ENCODE assay signal across 9 mouse cellular contexts in the genomic region with DNA sequence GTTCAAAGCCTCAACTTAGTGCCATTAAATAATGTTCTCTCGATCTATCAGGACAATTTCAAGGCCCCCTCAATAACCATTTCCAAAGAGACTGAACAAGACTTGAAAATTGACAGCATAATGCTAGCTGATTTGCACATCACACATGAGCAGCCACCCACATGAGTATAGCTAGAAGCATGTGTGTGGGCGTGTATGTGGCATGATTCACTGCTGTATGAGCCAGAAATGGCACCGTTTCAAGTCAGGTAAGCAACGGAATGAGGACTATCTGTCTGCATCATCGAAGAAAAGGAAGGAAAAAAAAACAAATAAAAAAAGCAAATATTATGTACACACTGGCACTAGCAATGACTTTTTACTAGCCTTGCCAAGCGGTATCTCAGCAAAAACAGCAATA. TPM values are rescaled to one million over a fixed set of nuclear protein-coding genes. Genes with fewer than 3 reads are reported as not detected.
A peak's percentile ranks its signal among the peaks of the same experiment; 100 is the strongest.
DNase-seq lines count a peak whose midpoint lies in the region; ATAC-seq and TF ChIP-seq lines count a peak whose summit lies in the region.
"Had no signal": no experiment of that assay in that cellular context is flagged by ENCODE, and none has a peak within 500 bp of the region (broad histone marks: within the 10 kb centered on the region; RNA-seq: fewer than 3 reads in every experiment).

No protein-coding gene starts in this region.

- peak overlapping the region; percentile 82 for H3K4me3 ChIP-seq in gastrocnemius, adult 2 months
- peak overlapping the region; percentile 39 for H3K4me3 ChIP-seq in forebrain, embryonic 14.5 days (ENCODE audit: low read depth, low read length)
- peak overlapping the region; percentile 46; the same call in 1 of the 2 replicates for H3K4me3 ChIP-seq in limb, embryonic 14.5 days (replicated peaks; ENCODE audit: low read length)
- H3K4me3 ChIP-seq: erythroblast, embryonic 14.5 days had no signal

- H3K4me1 ChIP-seq in forebrain, embryonic 14.5 days (ENCODE audit: control insufficient read depth, insufficient read depth, low read length), result no peaks in the 10 kb centered on the region
- H3K4me1 ChIP-seq in limb, embryonic 14.5 days (ENCODE audit: control insufficient read depth, insufficient read depth, low read length), result no peaks in the 10 kb centered on the region

- no peak for TF ChIP-seq CTCF in gastrocnemius, adult 2 months (IDR thresholded peaks at IDR 0.05)

- intact Hi-C loops in gastrocnemius, adult 2 months (cut with DNase I), result loop anchor here (10.0 kb wide), 1 partner anchor 491 kb away; the partner anchor contains the start of gene Zc4h2

- no peaks in the 10 kb centered on the region for H3K9me3 ChIP-seq in forebrain, embryonic 14.5 days (replicated peaks; ENCODE audit: control insufficient read depth, low read length)
- no peaks in the 10 kb centered on the region for H3K9me3 ChIP-seq in limb, embryonic 14.5 days (ENCODE audit: control insufficient read depth, low read length)

- peak overlapping the region; percentile 62 for H3K4me2 ChIP-seq in forebrain, embryonic 14.5 days (ENCODE audit: low read length)
- peak overlapping the region; percentile 59 for H3K4me2 ChIP-seq in limb, embryonic 14.5 days (replicated peaks; ENCODE audit: low read depth, low read length, severe bottlenecking)

- H3K36me3 ChIP-seq in forebrain, embryonic 14.5 days (ENCODE audit: control insufficient read depth, insufficient read depth, low read length), result no peaks in the 10 kb centered on the region
- no peaks in the 10 kb centered on the region for H3K36me3 ChIP-seq in limb, embryonic 14.5 days (ENCODE audit: control insufficient read depth, insufficient read depth, low read length)

- H3K9ac ChIP-seq in forebrain, embryonic 14.5 days (ENCODE audit: low read length), result peak overlapping the region; percentile 17; the same call in 1 of the 2 replicates
- H3K9ac ChIP-seq in limb, embryonic 14.5 days (ENCODE audit: low read depth, low read length, severe bottlenecking), result no peak overlapping the region

- no peak overlapping the region for H3K27ac ChIP-seq in gastrocnemius, adult 2 months
- H3K27ac ChIP-seq in forebrain, embryonic 14.5 days (ENCODE audit: low read depth, low read length), result no peak overlapping the region
- H3K27ac ChIP-seq in limb, embryonic 14.5 days (replicated peaks; ENCODE audit: low read depth, low read length), result no peak overlapping the region

- WGBS in forebrain, embryonic 14.5 days, result 54% methylated on average over 6 of the region's 6 CpGs
- 59% methylated on average over 6 of the region's 6 CpGs for WGBS in limb, embryonic 14.5 days

- no peak for DNase-seq in gastrocnemius, adult 2 months
- no peak for DNase-seq in gastrocnemius, adult 18-20 months (ENCODE audit: low spot score)
- peak; percentile 57 for DNase-seq in CD4-positive helper T cell, adult 2 months (ENCODE audit: low read depth, low spot score)
- DNase-seq in forebrain, embryonic 14.5 days (ENCODE audit: low spot score), result peak; percentile 36
- no peak for DNase-seq in limb, embryonic 14.5 days (ENCODE audit: low spot score)
- DNase-seq in retina, postnatal 1 day, result no peak
- DNase-seq in embryo, embryonic 10 days (ENCODE audit: low spot score), result no peak
- no peak for DNase-seq in thymus, postnatal 4 days

- ATAC-seq in forebrain, embryonic 14.5 days, result no peak
- ATAC-seq in limb, embryonic 14.5 days (ENCODE audit: low FRiP score, low read depth), result no peak

- TF ChIP-seq POLR2A in limb, embryonic 14.5 days (IDR thresholded peaks at IDR 0.05; ENCODE audit: borderline replicate concordance, extremely low read depth, insufficient read depth, insufficient read length), result no peak

- no peaks in the 10 kb centered on the region for H3K27me3 ChIP-seq in forebrain, embryonic 14.5 days (replicated peaks; ENCODE audit: control insufficient read depth, insufficient read depth, low read length)
- H3K27me3 ChIP-seq in limb, embryonic 14.5 days (ENCODE audit: control insufficient read depth, insufficient read depth, low read length), result no peaks in the 10 kb centered on the region

RNA-seq across cellular contexts. Expression of gene Arhgef9, which starts 32.5 kb away (rescaled TPM):
- total RNA-seq in gastrocnemius, adult 2 months (2021), result 10 to 100 TPM; 11.6 to 15.4 TPM
- 10 to 100 TPM; 12.3 to 16.3 TPM for total RNA-seq in gastrocnemius, adult 18-20 months (2021)
- polyA plus RNA-seq in forebrain, embryonic 14.5 days (2014; fragmentation: Nextera tagmentation; extraction: Ambion mirVana), result 30.5 and 36.2 TPM in 2 replicates
- 22.7 and 27.7 TPM in 2 replicates for polyA plus RNA-seq in limb, embryonic 14.5 days (2012; rRNA removed)
- polyA plus RNA-seq in limb, embryonic 14.5 days (2014; fragmentation: Nextera tagmentation; extraction: Ambion mirVana), result 15.7 and 23.9 TPM in 2 replicates
- polyA plus RNA-seq: erythroblast, embryonic 14.5 days had no signal

Comparison
In these comparisons a context has a peak if more than half of its experiments do, and no peak if none do; other contexts are left out.
1. DNase-seq: peak in CD4-positive helper T cell, adult 2 months (single experiment) and forebrain, embryonic 14.5 days (single experiment); none in gastrocnemius, adult 2 months (single experiment), gastrocnemius, adult 18-20 months (single experiment), limb, embryonic 14.5 days (single experiment), retina, postnatal 1 day (single experiment), embryo, embryonic 10 days (single experiment) and thymus, postnatal 4 days (single experiment).
2. Peak in every context shown above with its lines, with median percentiles within 50 percentile points of each other: H3K4me3 ChIP-seq.